Mouse (Mus musculus): ENCODE data around the gene Ms4a6c. TPM values are rescaled to one million over a fixed set of nuclear protein-coding genes. Genes with fewer than 3 reads are reported as not detected.
"Not testable (repeated sequence)": the region's sequence is repeated elsewhere in the genome, so short reads cannot be mapped to it uniquely, and the experiment has no call there.

Gene Ms4a6c
- 9.6 and 10.5 TPM in 2 replicates for polyA plus RNA-seq (2015; fragmentation: Nextera tagmentation; extraction: Ambion mirVana)

DNA sequence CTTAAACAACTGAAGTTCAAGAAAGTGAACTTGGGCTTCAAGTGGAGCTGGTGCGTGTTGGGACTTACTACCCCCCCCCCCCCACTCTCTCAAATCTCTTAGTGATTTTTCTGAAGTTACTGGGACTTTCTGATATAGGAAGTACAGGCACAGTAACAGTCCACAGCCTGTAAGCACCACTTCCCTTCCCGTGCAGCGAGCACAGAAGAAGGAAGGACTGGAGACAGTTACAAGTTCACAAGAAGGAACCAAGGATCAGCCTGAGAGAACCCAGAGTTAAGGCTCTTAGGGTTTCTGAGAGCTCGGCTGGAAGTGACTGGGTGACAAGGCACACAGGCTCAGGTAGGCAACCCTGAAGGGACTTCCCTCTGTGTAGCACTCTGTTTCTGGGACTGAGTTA lies at the start of gene Ms4a6c:
TSS of gene Ms4a6c (plus strand) at position 152 of the 400 bp plus-strand sequence.
- H3K27me3 ChIP-seq (ENCODE audit: control insufficient read depth, insufficient read depth, low read length); H3K36me3 ChIP-seq (ENCODE audit: control insufficient read depth, insufficient read depth, low read length); ATAC-seq (ENCODE audit: low FRiP score, low TSS enrichment); H3K9ac ChIP-seq (ENCODE audit: low read length); H3K4me3 ChIP-seq (ENCODE audit: low read depth, low read length); H3K27ac ChIP-seq (replicated peaks); H3K9me3 ChIP-seq (ENCODE audit: control insufficient read depth, low read length); H3K4me1 ChIP-seq (replicated peaks; ENCODE audit: control insufficient read depth, insufficient read depth); DNase-seq (ENCODE audit: low spot score); H3K4me2 ChIP-seq (replicated peaks; ENCODE audit: low read depth): not testable (repeated sequence)
- WGBS: 81% methylated on average over 4 of the region's 4 CpGs

DNA sequence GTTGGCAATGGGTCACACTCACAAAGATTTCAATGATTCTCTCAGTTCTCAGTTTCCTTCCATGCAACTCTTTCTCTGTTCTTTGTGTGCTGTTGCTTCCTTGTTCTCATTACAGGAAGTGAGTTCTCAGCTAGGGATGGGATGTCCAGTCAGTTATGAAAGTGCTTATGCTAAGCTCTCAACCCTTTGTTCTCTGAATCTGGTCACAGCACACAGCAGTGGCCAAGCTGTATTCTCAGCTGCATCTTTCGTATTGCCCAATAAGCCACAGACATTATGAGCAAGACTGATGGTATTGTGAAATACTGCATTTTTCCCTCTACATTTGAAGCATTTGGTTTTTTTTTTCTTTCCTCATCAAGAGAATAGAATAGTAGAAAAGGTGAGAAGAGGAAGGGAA lies 38.0 kb upstream of the Ms4a6c start:
- 75% methylated on average over 1 of the region's 1 CpGs for WGBS
- H3K4me1 ChIP-seq (replicated peaks; ENCODE audit: control insufficient read depth, insufficient read depth); H3K9me3 ChIP-seq (ENCODE audit: control insufficient read depth, low read length); H3K4me3 ChIP-seq (ENCODE audit: low read depth, low read length); H3K4me2 ChIP-seq (replicated peaks; ENCODE audit: low read depth); H3K36me3 ChIP-seq (ENCODE audit: control insufficient read depth, insufficient read depth, low read length); ATAC-seq (ENCODE audit: low FRiP score, low TSS enrichment); H3K27ac ChIP-seq (replicated peaks); DNase-seq (ENCODE audit: low spot score); H3K27me3 ChIP-seq (ENCODE audit: control insufficient read depth, insufficient read depth, low read length); H3K9ac ChIP-seq (ENCODE audit: low read length): not testable (repeated sequence)

- TF ChIP-seq CTCF (IDR thresholded peaks at IDR 0.05; ENCODE audit: low read depth) (no peak), EP300 (optimal IDR thresholded peaks at IDR 0.05) (no peak)
- Histone ChIP-seq H3K9ac (ENCODE audit: low read length) (no peak overlapping the region), H3K36me3 (ENCODE audit: control insufficient read depth, insufficient read depth, low read length) (no peaks in the 10 kb centered on the region), H3K27me3 (ENCODE audit: control insufficient read depth, insufficient read depth, low read length) (no peaks in the 10 kb centered on the region), H3K4me2 (replicated peaks; ENCODE audit: low read depth) (no peak overlapping the region), H3K4me3 (ENCODE audit: low read depth, low read length) (no peak overlapping the region), H3K4me1 (replicated peaks; ENCODE audit: control insufficient read depth, insufficient read depth) (no peaks in the 10 kb centered on the region), H3K27ac (replicated peaks) (no peak overlapping the region), H3K9me3 (ENCODE audit: control insufficient read depth, low read length) (no peaks in the 10 kb centered on the region)
- 83% methylated on average over 4 of the region's 4 CpGs for WGBS
- ATAC-seq (ENCODE audit: low FRiP score, low TSS enrichment) (no peak), DNase-seq (ENCODE audit: low spot score) (no peak)
Measured at GRCm38 (mm10) chr19:11435058-11435834, 33.9 kb upstream of the Ms4a6c start.

- ATAC-seq (ENCODE audit: low FRiP score, low TSS enrichment) (no peak), DNase-seq (ENCODE audit: low spot score) (no peak)
- Histone ChIP-seq H3K9me3 (ENCODE audit: control insufficient read depth, low read length) (no peaks in the 10 kb centered on the region), H3K4me3 (ENCODE audit: low read depth, low read length) (no peak within 1 kb of the TSS), H3K4me2 (replicated peaks; ENCODE audit: low read depth) (no peak within 1 kb of the TSS), H3K36me3 (ENCODE audit: control insufficient read depth, insufficient read depth, low read length) (no peaks in the 10 kb centered on the region), H3K9ac (ENCODE audit: low read length) (no peak within 1 kb of the TSS), H3K27me3 (ENCODE audit: control insufficient read depth, insufficient read depth, low read length) (no peaks in the 10 kb centered on the region), H3K27ac (replicated peaks) (no peak within 1 kb of the TSS), H3K4me1 (replicated peaks; ENCODE audit: control insufficient read depth, insufficient read depth) (no peaks in the 10 kb centered on the region)
- TF ChIP-seq EP300 (optimal IDR thresholded peaks at IDR 0.05) (no peak), CTCF (IDR thresholded peaks at IDR 0.05; ENCODE audit: low read depth) (no peak)
Measured at GRCm38 (mm10) chr19:11443338-11443737, 25.8 kb upstream of the Ms4a6c start, which contains the start of gene Ms4a4b. TSS of gene Ms4a4b (plus strand) at chr19:11443553.

GRCm38 (mm10) chr19:11443964-11444363 lies 25.2 kb upstream of the Ms4a6c start:
- H3K9ac ChIP-seq (ENCODE audit: low read length): no peak overlapping the region
- DNase-seq (ENCODE audit: low spot score): no peak
- no peak overlapping the region for H3K4me2 ChIP-seq (replicated peaks; ENCODE audit: low read depth)
- H3K4me3 ChIP-seq (ENCODE audit: low read depth, low read length): no peak overlapping the region
- H3K4me1 ChIP-seq (replicated peaks; ENCODE audit: control insufficient read depth, insufficient read depth): no peaks in the 10 kb centered on the region
- TF ChIP-seq CTCF (IDR thresholded peaks at IDR 0.05; ENCODE audit: low read depth): no peak
- no peak for TF ChIP-seq EP300 (optimal IDR thresholded peaks at IDR 0.05)
- no peak overlapping the region for H3K27ac ChIP-seq (replicated peaks)
- ATAC-seq (ENCODE audit: low FRiP score, low TSS enrichment): no peak
- no peaks in the 10 kb centered on the region for H3K9me3 ChIP-seq (ENCODE audit: control insufficient read depth, low read length)
- no peaks in the 10 kb centered on the region for H3K36me3 ChIP-seq (ENCODE audit: control insufficient read depth, insufficient read depth, low read length)
- no peaks in the 10 kb centered on the region for H3K27me3 ChIP-seq (ENCODE audit: control insufficient read depth, insufficient read depth, low read length)
- WGBS: 69% methylated on average over 5 of the region's 5 CpGs

- no peak overlapping the region for H3K27ac ChIP-seq (replicated peaks)
- DNase-seq (ENCODE audit: low spot score) (no peak), ATAC-seq (ENCODE audit: low FRiP score, low TSS enrichment) (no peak)
- H3K9ac ChIP-seq (ENCODE audit: low read length): no peak overlapping the region
- H3K4me2 ChIP-seq (replicated peaks; ENCODE audit: low read depth): no peak overlapping the region
- no peaks in the 10 kb centered on the region for H3K4me1 ChIP-seq (replicated peaks; ENCODE audit: control insufficient read depth, insufficient read depth)
- no peaks in the 10 kb centered on the region for H3K9me3 ChIP-seq (ENCODE audit: control insufficient read depth, low read length)
- WGBS: 79% methylated on average over 2 of the region's 2 CpGs
- H3K4me3 ChIP-seq (ENCODE audit: low read depth, low read length): no peak overlapping the region
- TF ChIP-seq CTCF (IDR thresholded peaks at IDR 0.05; ENCODE audit: low read depth) (no peak), EP300 (optimal IDR thresholded peaks at IDR 0.05) (no peak)
- no peaks in the 10 kb centered on the region for H3K27me3 ChIP-seq (ENCODE audit: control insufficient read depth, insufficient read depth, low read length)
- H3K36me3 ChIP-seq (ENCODE audit: control insufficient read depth, insufficient read depth, low read length): no peaks in the 10 kb centered on the region
Measured at GRCm38 (mm10) chr19:11447238-11447637, 21.9 kb upstream of the Ms4a6c start.

GRCm38 (mm10) chr19:11459041-11459440 lies 10.1 kb upstream of the Ms4a6c start:
- H3K4me3 ChIP-seq (ENCODE audit: low read depth, low read length); H3K4me2 ChIP-seq (replicated peaks; ENCODE audit: low read depth); H3K27me3 ChIP-seq (ENCODE audit: control insufficient read depth, insufficient read depth, low read length); ATAC-seq (ENCODE audit: low FRiP score, low TSS enrichment); H3K4me1 ChIP-seq (replicated peaks; ENCODE audit: control insufficient read depth, insufficient read depth); H3K9me3 ChIP-seq (ENCODE audit: control insufficient read depth, low read length); DNase-seq (ENCODE audit: low spot score); H3K36me3 ChIP-seq (ENCODE audit: control insufficient read depth, insufficient read depth, low read length); H3K27ac ChIP-seq (replicated peaks); H3K9ac ChIP-seq (ENCODE audit: low read length): not testable (repeated sequence)
- WGBS: 59% methylated on average over 3 of the region's 4 CpGs

DNA sequence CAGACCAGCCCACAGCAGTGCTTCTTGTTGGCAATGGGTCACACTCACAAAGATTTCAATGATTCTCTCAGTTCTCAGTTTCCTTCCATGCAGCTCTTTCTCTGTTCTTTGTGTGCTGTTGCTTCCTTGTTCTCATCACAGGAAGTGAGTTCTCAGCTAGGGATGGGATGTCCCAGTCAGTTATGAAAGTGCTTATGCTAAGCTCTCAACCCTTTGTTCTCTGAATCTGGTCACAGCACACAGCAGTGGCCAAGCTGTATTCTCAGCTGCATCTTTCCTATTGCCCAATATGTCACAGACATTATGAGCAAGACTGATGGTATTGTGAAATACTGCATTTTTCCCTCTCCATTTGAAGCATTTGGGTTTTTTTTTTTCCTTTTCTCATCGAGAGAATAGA lies 4.4 kb upstream of the Ms4a6c start:
- not testable (repeated sequence) for H3K9me3 ChIP-seq (ENCODE audit: control insufficient read depth, low read length); H3K4me1 ChIP-seq (replicated peaks; ENCODE audit: control insufficient read depth, insufficient read depth); H3K27me3 ChIP-seq (ENCODE audit: control insufficient read depth, insufficient read depth, low read length); H3K27ac ChIP-seq (replicated peaks); H3K4me3 ChIP-seq (ENCODE audit: low read depth, low read length); DNase-seq (ENCODE audit: low spot score); H3K36me3 ChIP-seq (ENCODE audit: control insufficient read depth, insufficient read depth, low read length); ATAC-seq (ENCODE audit: low FRiP score, low TSS enrichment); H3K4me2 ChIP-seq (replicated peaks; ENCODE audit: low read depth); H3K9ac ChIP-seq (ENCODE audit: low read length)
- 33% methylated on average over 1 of the region's 1 CpGs for WGBS
